Mouse (Mus musculus): ENCODE results near the gene Cfap43. TPM values are rescaled to one million over a fixed set of nuclear protein-coding genes. Genes with fewer than 3 reads are reported as not detected.

Gene Cfap43
- total RNA-seq, 1 experiment = 1.5 TPM

- Histone ChIP-seq H3K4me1 (ENCODE audit: control insufficient read depth in 2 of 2, insufficient read depth in 2 of 2, low read length in 2 of 2, poor library complexity in 1 of 2) (peaks cover 0 to 2% of the 10 kb centered on the region in 2 experiments; a peak in 1 of 4 replicates), H3K4me3 (ENCODE audit: insufficient read depth in 1 of 2, low read depth in 1 of 2, low read length in 2 of 2, poor library complexity in 1 of 2, severe bottlenecking in 1 of 2) (no peak overlapping the region), H3K9me3 (ENCODE audit: control insufficient read depth, insufficient read depth, low read depth, low read length) (no peaks in the 10 kb centered on the region), H3K9ac (ENCODE audit: insufficient read depth, low read depth, low read length, poor library complexity, severe bottlenecking) (no peak overlapping the region), H3K27ac (ENCODE audit: insufficient read depth, low read depth, low read length, poor library complexity, severe bottlenecking) (no peak overlapping the region), H3K36me3 (ENCODE audit: control insufficient read depth, insufficient read depth, low read length, poor library complexity, severe bottlenecking) (no peaks in the 10 kb centered on the region)
- no peak for DNase-seq (ENCODE audit: low read depth, low spot score)
- TF ChIP-seq HCFC1 (IDR thresholded peaks at IDR 0.05; ENCODE audit: borderline replicate concordance, insufficient read depth, low read length) (no peak), ZNF384 (IDR thresholded peaks at IDR 0.05; ENCODE audit: low read depth, low read length) (no peak), MAFK (IDR thresholded peaks at IDR 0.05; ENCODE audit: insufficient read depth, low read depth, low read length) (no peak), ZC3H11A (IDR thresholded peaks at IDR 0.05; ENCODE audit: borderline replicate concordance, low read depth, low read length) (peak; percentile 29; the same call in 1 of the 2 replicates)
- in situ Hi-C loops (cut with MboI; ENCODE audit: low sequenced_read_pairs in 2 of 2, unreplicated experiment in 2 of 2) = no loop called here
These were observed 13.0 kb upstream of the Cfap43 start for GRCm38 (mm10) chr19:47931982-47932638.

DNA sequence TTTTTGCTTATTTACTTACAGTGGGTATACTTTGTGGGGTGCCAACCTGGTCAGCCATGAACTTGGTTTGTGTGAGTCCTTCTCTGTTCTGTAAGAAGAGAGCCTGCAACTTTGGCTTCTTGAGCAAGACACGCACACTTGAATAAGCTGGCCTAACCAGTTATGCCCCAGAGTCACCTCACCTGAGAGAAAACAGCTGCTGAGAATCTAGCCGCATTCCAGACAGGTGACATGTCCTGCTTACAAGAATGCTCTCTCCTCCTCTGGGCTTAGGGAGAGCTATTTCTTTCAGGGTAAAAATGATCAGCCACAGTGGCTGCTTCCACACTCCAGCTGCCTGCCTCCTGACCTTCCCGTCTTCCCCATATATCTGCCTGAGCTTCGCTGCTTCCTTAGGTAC, 10.0 kb upstream of the Cfap43 start:
- Histone ChIP-seq H3K9ac (ENCODE audit: insufficient read depth, low read depth, low read length, poor library complexity, severe bottlenecking) (no peak overlapping the region), H3K36me3 (ENCODE audit: control insufficient read depth, insufficient read depth, low read length, poor library complexity, severe bottlenecking) (no peaks in the 10 kb centered on the region), H3K27ac (ENCODE audit: insufficient read depth, low read depth, low read length, poor library complexity, severe bottlenecking) (no peak overlapping the region), H3K4me1 (ENCODE audit: control insufficient read depth in 2 of 2, insufficient read depth in 2 of 2, low read length in 2 of 2, poor library complexity in 1 of 2) (no peaks in the 10 kb centered on the region), H3K9me3 (ENCODE audit: control insufficient read depth, insufficient read depth, low read depth, low read length) (no peaks in the 10 kb centered on the region), H3K4me3 (ENCODE audit: insufficient read depth in 1 of 2, low read depth in 1 of 2, low read length in 2 of 2, poor library complexity in 1 of 2, severe bottlenecking in 1 of 2) (no peak overlapping the region)
- no peak for DNase-seq (ENCODE audit: low read depth, low spot score)
- in situ Hi-C loops (cut with MboI; ENCODE audit: low sequenced_read_pairs in 2 of 2, unreplicated experiment in 2 of 2) = loop anchor here in 1 of 2 experiments (5.0 kb wide), 1 partner anchor 47 kb away; no protein-coding TSS in a partner anchor
- TF ChIP-seq ZNF384 (IDR thresholded peaks at IDR 0.05; ENCODE audit: low read depth, low read length) = no peak
- TF ChIP-seq ZC3H11A (IDR thresholded peaks at IDR 0.05; ENCODE audit: borderline replicate concordance, low read depth, low read length) = no peak
- no peak for TF ChIP-seq MAFK (IDR thresholded peaks at IDR 0.05; ENCODE audit: insufficient read depth, low read depth, low read length)
- TF ChIP-seq HCFC1 (IDR thresholded peaks at IDR 0.05; ENCODE audit: borderline replicate concordance, insufficient read depth, low read length) = no peak

DNA sequence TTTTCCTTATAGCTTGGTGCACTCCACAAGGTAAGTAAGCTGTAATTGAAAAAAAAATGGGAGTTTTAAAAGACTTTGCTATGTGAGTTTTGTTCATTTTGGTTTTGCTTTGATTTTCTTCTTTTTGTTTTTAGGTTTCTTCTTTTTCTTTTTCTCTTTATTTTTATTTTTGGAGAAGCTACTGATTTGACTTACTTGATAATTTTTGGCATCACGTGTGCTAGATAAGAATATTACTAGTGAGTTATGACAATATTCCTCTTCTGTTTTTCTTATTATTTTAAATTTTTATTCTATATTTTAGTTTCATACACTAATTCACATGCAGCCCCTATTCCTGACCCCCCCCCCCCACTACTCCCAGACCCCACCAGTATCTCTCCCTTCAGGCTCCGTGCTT, 7.9 kb upstream of the Cfap43 start:
- in situ Hi-C loops (cut with MboI; ENCODE audit: low sequenced_read_pairs in 2 of 2, unreplicated experiment in 2 of 2) = loop anchor here in 1 of 2 experiments (5.0 kb wide), 1 partner anchor 45 kb away; no protein-coding TSS in a partner anchor
- no peak for DNase-seq (ENCODE audit: low read depth, low spot score)
- no peaks in the 10 kb centered on the region for H3K9me3 ChIP-seq (ENCODE audit: control insufficient read depth, insufficient read depth, low read depth, low read length)

DNA sequence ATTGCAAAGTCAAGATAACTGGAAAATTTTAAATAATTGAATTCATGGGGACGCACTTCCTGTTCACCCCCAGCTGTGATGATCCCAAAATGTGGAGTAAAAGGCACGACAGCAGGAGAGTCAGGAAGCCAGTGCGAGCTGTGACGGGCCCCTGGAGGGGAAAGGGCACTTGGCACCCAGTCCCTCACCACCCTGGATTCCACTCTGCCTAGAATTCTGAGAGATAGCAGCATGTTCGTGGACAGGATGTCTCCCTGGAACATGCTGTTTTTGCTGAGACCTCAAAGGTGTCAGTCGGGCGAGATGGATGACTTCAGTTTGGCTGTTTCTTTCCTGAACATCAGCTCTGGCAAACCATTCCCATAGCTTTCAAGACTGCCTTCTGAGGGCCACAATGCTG, 6.7 kb upstream of the Cfap43 start:
- Histone ChIP-seq H3K4me3 (ENCODE audit: insufficient read depth in 1 of 2, low read depth in 1 of 2, low read length in 2 of 2, poor library complexity in 1 of 2, severe bottlenecking in 1 of 2) (no peak overlapping the region), H3K36me3 (ENCODE audit: control insufficient read depth, insufficient read depth, low read length, poor library complexity, severe bottlenecking) (no peaks in the 10 kb centered on the region), H3K9ac (ENCODE audit: insufficient read depth, low read depth, low read length, poor library complexity, severe bottlenecking) (no peak overlapping the region), H3K27ac (ENCODE audit: insufficient read depth, low read depth, low read length, poor library complexity, severe bottlenecking) (no peak overlapping the region), H3K9me3 (ENCODE audit: control insufficient read depth, insufficient read depth, low read depth, low read length) (no peaks in the 10 kb centered on the region), H3K4me1 (ENCODE audit: control insufficient read depth in 2 of 2, insufficient read depth in 2 of 2, low read length in 2 of 2, poor library complexity in 1 of 2) (no peaks in the 10 kb centered on the region)
- in situ Hi-C loops (cut with MboI; ENCODE audit: low sequenced_read_pairs in 2 of 2, unreplicated experiment in 2 of 2) = loop anchor here in 1 of 2 experiments (5.0 kb wide), 1 partner anchor 44 kb away; no protein-coding TSS in a partner anchor
- no peak for TF ChIP-seq MAFK (IDR thresholded peaks at IDR 0.05; ENCODE audit: insufficient read depth, low read depth, low read length)
- TF ChIP-seq ZNF384 (IDR thresholded peaks at IDR 0.05; ENCODE audit: low read depth, low read length) = no peak
- TF ChIP-seq ZC3H11A (IDR thresholded peaks at IDR 0.05; ENCODE audit: borderline replicate concordance, low read depth, low read length) = no peak
- no peak for TF ChIP-seq HCFC1 (IDR thresholded peaks at IDR 0.05; ENCODE audit: borderline replicate concordance, insufficient read depth, low read length)
- no peak for TF ChIP-seq CHD2 (IDR thresholded peaks at IDR 0.05; ENCODE audit: low read depth, low read length)
- DNase-seq (ENCODE audit: low read depth, low spot score) = no peak

More for the DNA sequence above, 7.9 kb upstream of the Cfap43 start:
- no peaks in the 10 kb centered on the region for H3K4me1 ChIP-seq (ENCODE audit: control insufficient read depth in 2 of 2, insufficient read depth in 2 of 2, low read length in 2 of 2, poor library complexity in 1 of 2)
- no peak for TF ChIP-seq HCFC1 (IDR thresholded peaks at IDR 0.05; ENCODE audit: borderline replicate concordance, insufficient read depth, low read length)
- no peak for TF ChIP-seq ZC3H11A (IDR thresholded peaks at IDR 0.05; ENCODE audit: borderline replicate concordance, low read depth, low read length)
- no peak for TF ChIP-seq ZNF384 (IDR thresholded peaks at IDR 0.05; ENCODE audit: low read depth, low read length)
- no peak for TF ChIP-seq CHD2 (IDR thresholded peaks at IDR 0.05; ENCODE audit: low read depth, low read length)
- TF ChIP-seq MAFK (IDR thresholded peaks at IDR 0.05; ENCODE audit: insufficient read depth, low read depth, low read length) = no peak
- no peaks in the 10 kb centered on the region for H3K36me3 ChIP-seq (ENCODE audit: control insufficient read depth, insufficient read depth, low read length, poor library complexity, severe bottlenecking)
- no peak overlapping the region for H3K27ac ChIP-seq (ENCODE audit: insufficient read depth, low read depth, low read length, poor library complexity, severe bottlenecking)
- no peak overlapping the region for H3K9ac ChIP-seq (ENCODE audit: insufficient read depth, low read depth, low read length, poor library complexity, severe bottlenecking)
- no peak overlapping the region for H3K4me3 ChIP-seq (ENCODE audit: insufficient read depth in 1 of 2, low read depth in 1 of 2, low read length in 2 of 2, poor library complexity in 1 of 2, severe bottlenecking in 1 of 2)

Measured in ES-E14 (cell line).